Comparison of ENCODE assay signal across 8 mouse cellular contexts in genomic region chr3:95174011-95174592, GRCm38 (mm10). TPM values are rescaled to one million over a fixed set of nuclear protein-coding genes. Genes with fewer than 3 reads are reported as not detected.
A peak's percentile ranks its signal among the peaks of the same experiment; 100 is the strongest.
DNase-seq lines count a peak whose midpoint lies in the region; ATAC-seq and TF ChIP-seq lines count a peak whose summit lies in the region.

No protein-coding gene starts in this region.

- peaks cover 4% of the 10 kb centered on the region in 2 experiments; a peak in 3 of 4 replicates for H3K4me1 ChIP-seq in ES-E14 (ENCODE audit: control insufficient read depth in 2 of 2, insufficient read depth in 2 of 2, low read length in 2 of 2, poor library complexity in 1 of 2)
- H3K4me1 ChIP-seq in cerebellum, adult 2 months (ENCODE audit: control insufficient read depth, insufficient read depth, low read length): no peaks in the 10 kb centered on the region
- no peaks in the 10 kb centered on the region for H3K4me1 ChIP-seq in forebrain, postnatal 0 days (ENCODE audit: insufficient read depth)
- no peaks in the 10 kb centered on the region for H3K4me1 ChIP-seq in lung, adult 2 months (ENCODE audit: control insufficient read depth, insufficient read depth, low read length)
- H3K4me1 ChIP-seq in thymus, adult 2 months (replicated peaks; ENCODE audit: control insufficient read depth, insufficient read depth, low read length): peaks cover 9% of the 10 kb centered on the region

- H3K4me3 ChIP-seq in ES-E14 (ENCODE audit: insufficient read depth in 1 of 2, low read depth in 1 of 2, low read length in 2 of 2, poor library complexity in 1 of 2, severe bottlenecking in 1 of 2): peak overlapping the region; percentile 44 to 67
- H3K4me3 ChIP-seq in cerebellum, adult 2 months (replicated peaks; ENCODE audit: insufficient read depth, low read depth, low read length): no peak overlapping the region
- H3K4me3 ChIP-seq in forebrain, postnatal 0 days (ENCODE audit: low read depth, low read length): no peak overlapping the region
- H3K4me3 ChIP-seq in lung, adult 2 months (replicated peaks; ENCODE audit: extremely low read depth, low read depth, low read length): no peak overlapping the region
- H3K4me3 ChIP-seq in thymus, adult 2 months (ENCODE audit: control insufficient read depth, insufficient read depth, low read length): peak overlapping the region; percentile 19; the same call in 1 of the 2 replicates

- H3K27me3 ChIP-seq in cerebellum, adult 2 months (ENCODE audit: control insufficient read depth, insufficient read depth, low read length): no peaks in the 10 kb centered on the region
- 0 out of 2 replicates have a peak, but pooled peaks cover 6% of the 10 kb centered on the region for H3K27me3 ChIP-seq in forebrain, postnatal 0 days (ENCODE audit: insufficient read depth, low read length)
- peaks cover 21% of the 10 kb centered on the region for H3K27me3 ChIP-seq in thymus, adult 2 months (ENCODE audit: control insufficient read depth, insufficient read depth, low read length)

- peak overlapping the region; percentile 66; the same call in 1 of the 2 replicates for H3K9ac ChIP-seq in ES-E14 (ENCODE audit: insufficient read depth, low read depth, low read length, poor library complexity, severe bottlenecking)
- H3K9ac ChIP-seq in forebrain, postnatal 0 days: no peak overlapping the region

- ATAC-seq in forebrain, postnatal 0 days: peak; percentile 69
- peak; percentile 78 for ATAC-seq in neutrophil, adult 5-6 weeks (ENCODE audit: extremely low read depth, insufficient number of reproducible peaks, low FRiP score, poor library complexity, severe bottlenecking)

- DNase-seq in ES-E14 (ENCODE audit: low read depth, low spot score): peak; percentile 86
- DNase-seq in cerebellum, adult 2 months: peak; percentile 81 to 88
- peak; percentile 86 for DNase-seq in forebrain, postnatal 0 days
- peak; percentile 95 for DNase-seq in heart, postnatal 4 days
- DNase-seq in layer of hippocampus, adult 18-20 months (ENCODE audit: low spot score in 2 of 2): peak; percentile 53 to 78
- DNase-seq in lung, adult 2 months: peak; percentile 90
- peak; percentile 88 for DNase-seq in thymus, adult 2 months

- 16% methylated on average over 16 of the region's 16 CpGs for WGBS in cerebellum, adult 2 months
- WGBS in forebrain, postnatal 0 days: 14% methylated on average over 16 of the region's 16 CpGs
- 15% methylated on average over 16 of the region's 16 CpGs for WGBS in lung, adult 2 months
- WGBS in thymus, adult 2 months: 7% methylated on average over 16 of the region's 16 CpGs

- no peak for TF ChIP-seq POLR2A in cerebellum, adult 2 months (IDR thresholded peaks at IDR 0.05; ENCODE audit: borderline replicate concordance, insufficient read depth, low read length)
- TF ChIP-seq POLR2A in lung, adult 2 months (IDR thresholded peaks at IDR 0.05; ENCODE audit: borderline replicate concordance, extremely low read depth, low read depth, low read length): no peak
- no peak for TF ChIP-seq POLR2A in thymus, adult 2 months (IDR thresholded peaks at IDR 0.05; ENCODE audit: control insufficient read depth, extremely low read depth, insufficient read depth, low read length, poor library complexity)

- peaks cover 23% of the 10 kb centered on the region for H3K36me3 ChIP-seq in ES-E14 (ENCODE audit: control insufficient read depth, insufficient read depth, low read length, poor library complexity, severe bottlenecking)
- peaks cover 45% of the 10 kb centered on the region for H3K36me3 ChIP-seq in forebrain, postnatal 0 days (ENCODE audit: insufficient read depth)
- H3K36me3 ChIP-seq in thymus, adult 2 months (ENCODE audit: control insufficient read depth, insufficient read depth, low read length): no peaks in the 10 kb centered on the region

- no peak overlapping the region for H3K27ac ChIP-seq in ES-E14 (ENCODE audit: insufficient read depth, low read depth, low read length, poor library complexity, severe bottlenecking)
- H3K27ac ChIP-seq in cerebellum, adult 2 months (ENCODE audit: insufficient read depth, low read length): no peak overlapping the region
- H3K27ac ChIP-seq in forebrain, postnatal 0 days (ENCODE audit: low read depth, low read length): no peak overlapping the region
- no peak overlapping the region for H3K27ac ChIP-seq in thymus, adult 2 months (ENCODE audit: control insufficient read depth, insufficient read depth, low read length)

- no peaks in the 10 kb centered on the region for H3K9me3 ChIP-seq in ES-E14 (ENCODE audit: control insufficient read depth, insufficient read depth, low read depth, low read length)
- H3K9me3 ChIP-seq in forebrain, postnatal 0 days (ENCODE audit: low read length): no peaks in the 10 kb centered on the region

- in situ Hi-C loops in ES-E14 (cut with MboI; ENCODE audit: low sequenced_read_pairs in 2 of 2, unreplicated experiment in 2 of 2): no loop called here

- peak; percentile 89 for TF ChIP-seq CTCF in cerebellum, adult 2 months (IDR thresholded peaks at IDR 0.05; ENCODE audit: borderline replicate concordance, insufficient read depth, low read depth, low read length)
- TF ChIP-seq CTCF in forebrain, postnatal 0 days (IDR thresholded peaks at IDR 0.05; ENCODE audit: low read depth): peak; percentile 84
- TF ChIP-seq CTCF in lung, adult 2 months (IDR thresholded peaks at IDR 0.05; ENCODE audit: insufficient read depth, low read length): peak; percentile 91
- TF ChIP-seq CTCF in thymus, adult 2 months (IDR thresholded peaks at IDR 0.05; ENCODE audit: borderline replicate concordance, control insufficient read depth, extremely low read depth, insufficient read depth, low read length, poor library complexity): peak; percentile 88

- peak overlapping the region; percentile 42 for H3K4me2 ChIP-seq in forebrain, postnatal 0 days (ENCODE audit: low read depth)

TF ChIP-seq in ES-E14, 5 proteins besides CTCF, POLR2A, EP300 and RAD21:
- no peak for TF ChIP-seq ZNF384 (IDR thresholded peaks at IDR 0.05; ENCODE audit: low read depth, low read length)
- TF ChIP-seq ZC3H11A (IDR thresholded peaks at IDR 0.05; ENCODE audit: borderline replicate concordance, low read depth, low read length): no peak
TF ChIP-seq in ES-E14: peak in this region for 0.

RNA-seq across cellular contexts. Expression of gene Sema6c, which starts 13.8 kb away (rescaled TPM):
- total RNA-seq in ES-E14 (2012; rRNA removed): 15.3 and 34.7 TPM in 2 replicates
- polyA plus RNA-seq in cerebellum, adult 2 months (2012; rRNA removed): 40.5 and 42.9 TPM in 2 replicates
- total RNA-seq in forebrain, postnatal 0 days (2014; rRNA removed): 75.2 and 94.1 TPM in 2 replicates
- 24.2 and 28.4 TPM in 2 replicates for polyA plus RNA-seq in forebrain, postnatal 0 days (2015; fragmentation: Nextera tagmentation; extraction: Ambion mirVana)
- 1 to 10 TPM; 7.5 to 8.1 TPM for total RNA-seq in heart, postnatal 4 days (2021)
- total RNA-seq in layer of hippocampus, adult 18-20 months (2021): 10 to 100 TPM; 29.4 to 34.2 TPM
- polyA plus RNA-seq in lung, adult 2 months (2012; rRNA removed): 10.7 and 11.8 TPM in 2 replicates
- total RNA-seq in neutrophil, adult 5-6 weeks (2017): 0.49 TPM in 1 of 2 replicates, not detected in the other
- 12.0 and 14.0 TPM in 2 replicates for polyA plus RNA-seq in thymus, adult 2 months (2012; rRNA removed)

RNA-seq across cellular contexts. Expression of gene Tnfaip8l2, which starts 31.9 kb away (rescaled TPM):
- total RNA-seq in ES-E14 (2012; rRNA removed): 1.0 and 1.3 TPM in 2 replicates
- 1.3 and 2.0 TPM in 2 replicates for polyA plus RNA-seq in cerebellum, adult 2 months (2012; rRNA removed)
- 1.2 and 1.3 TPM in 2 replicates for total RNA-seq in forebrain, postnatal 0 days (2014; rRNA removed)
- polyA plus RNA-seq in forebrain, postnatal 0 days (2015; fragmentation: Nextera tagmentation; extraction: Ambion mirVana): 1.8 and 3.3 TPM in 2 replicates
- 1 to 10 TPM in 1 of 2 experiments, under 1 TPM in 1; 0.54 to 1.2 TPM for total RNA-seq in heart, postnatal 4 days (2021)
- total RNA-seq in layer of hippocampus, adult 18-20 months (2021): 1 to 10 TPM; 2.6 to 3.1 TPM
- 24.6 and 26.4 TPM in 2 replicates for polyA plus RNA-seq in lung, adult 2 months (2012; rRNA removed)
- 120 and 124 TPM in 2 replicates for total RNA-seq in neutrophil, adult 5-6 weeks (2017)
- polyA plus RNA-seq in thymus, adult 2 months (2012; rRNA removed): 78.5 and 79.6 TPM in 2 replicates

RNA-seq across cellular contexts. Expression of gene Lysmd1, which starts 40.2 kb away (rescaled TPM):
- total RNA-seq in ES-E14 (2012; rRNA removed): 4.4 and 5.1 TPM in 2 replicates
- polyA plus RNA-seq in cerebellum, adult 2 months (2012; rRNA removed): 31.8 and 34.9 TPM in 2 replicates
- total RNA-seq in forebrain, postnatal 0 days (2014; rRNA removed): 38.7 and 39.2 TPM in 2 replicates
- polyA plus RNA-seq in forebrain, postnatal 0 days (2015; fragmentation: Nextera tagmentation; extraction: Ambion mirVana): 39.7 and 45.8 TPM in 2 replicates
- total RNA-seq in heart, postnatal 4 days (2021): 1 to 10 TPM; 5.3 to 6.0 TPM
- total RNA-seq in layer of hippocampus, adult 18-20 months (2021): 10 to 100 TPM; 16.1 to 16.5 TPM
- 4.5 and 7.8 TPM in 2 replicates for polyA plus RNA-seq in lung, adult 2 months (2012; rRNA removed)
- total RNA-seq in neutrophil, adult 5-6 weeks (2017): 11.4 and 12.3 TPM in 2 replicates
- polyA plus RNA-seq in thymus, adult 2 months (2012; rRNA removed): 13.1 and 14.1 TPM in 2 replicates

RNA-seq across cellular contexts. Expression of gene Scnm1, which starts 40.3 kb away (rescaled TPM):
- total RNA-seq in ES-E14 (2012; rRNA removed): 38.1 and 39.2 TPM in 2 replicates
- 134 and 139 TPM in 2 replicates for polyA plus RNA-seq in cerebellum, adult 2 months (2012; rRNA removed)
- 47.6 and 52.7 TPM in 2 replicates for total RNA-seq in forebrain, postnatal 0 days (2014; rRNA removed)
- polyA plus RNA-seq in forebrain, postnatal 0 days (2015; fragmentation: Nextera tagmentation; extraction: Ambion mirVana): 83.3 and 88.9 TPM in 2 replicates
- 10 to 100 TPM; 33.9 to 34.2 TPM for total RNA-seq in heart, postnatal 4 days (2021)
- 10 to 100 TPM; 43.5 to 48.9 TPM for total RNA-seq in layer of hippocampus, adult 18-20 months (2021)
- 30.1 and 43.7 TPM in 2 replicates for polyA plus RNA-seq in lung, adult 2 months (2012; rRNA removed)
- total RNA-seq in neutrophil, adult 5-6 weeks (2017): 111 and 146 TPM in 2 replicates
- polyA plus RNA-seq in thymus, adult 2 months (2012; rRNA removed): 56.4 and 63.8 TPM in 2 replicates

RNA-seq across cellular contexts. Expression of gene Gabpb2, which starts 43.6 kb away (rescaled TPM):
- 28.7 and 30.7 TPM in 2 replicates for total RNA-seq in ES-E14 (2012; rRNA removed)
- 30.6 and 34.0 TPM in 2 replicates for polyA plus RNA-seq in cerebellum, adult 2 months (2012; rRNA removed)
- 6.1 and 9.9 TPM in 2 replicates for total RNA-seq in forebrain, postnatal 0 days (2014; rRNA removed)
- 0.54 and 1.5 TPM in 2 replicates for polyA plus RNA-seq in forebrain, postnatal 0 days (2015; fragmentation: Nextera tagmentation; extraction: Ambion mirVana)
- total RNA-seq in heart, postnatal 4 days (2021): 10 to 100 TPM; 16.1 to 16.2 TPM
- total RNA-seq in layer of hippocampus, adult 18-20 months (2021): 10 to 100 TPM; 12.7 to 13.2 TPM
- polyA plus RNA-seq in lung, adult 2 months (2012; rRNA removed): 9.7 and 17.3 TPM in 2 replicates
- 120 and 122 TPM in 2 replicates for total RNA-seq in neutrophil, adult 5-6 weeks (2017)
- 39.7 and 41.7 TPM in 2 replicates for polyA plus RNA-seq in thymus, adult 2 months (2012; rRNA removed)

Comparison
In these comparisons a context has a peak if more than half of its experiments do, and no peak if none do; other contexts are left out.
1. H3K4me3 ChIP-seq: peak in ES-E14 (2 of 2) and thymus, adult 2 months (single experiment); none in cerebellum, adult 2 months (single experiment), forebrain, postnatal 0 days (single experiment) and lung, adult 2 months (single experiment).
2. RNA of gene Tnfaip8l2, which starts 31.9 kb away (total RNA-seq): 120 to 124 TPM in neutrophil, adult 5-6 weeks; 2.6 to 3.1 TPM in layer of hippocampus, adult 18-20 months, 1.2 to 1.3 TPM in forebrain, postnatal 0 days, 0.54 to 1.2 TPM in heart, postnatal 4 days and 1.0 to 1.3 TPM in ES-E14; every median in the first group is over 10 times any median in the second.
3. Peak in every context shown above with its lines, with median percentiles within 50 percentile points of each other: DNase-seq and CTCF ChIP-seq.